Mouse (Mus musculus): ENCODE measurements at regions not wholly inside any gene's neighbourhood (a gene's known extent, or its start where the extent isn't known, plus 50 kb on each side); places are given as distances from the start of the nearest gene placed in this dataset.

GRCm38 (mm10) chr12:56402844-56403243 lies 57.1 kb upstream of the Mbip start:
- no peak for DNase-seq (ENCODE audit: low spot score)

GRCm38 (mm10) chr12:56402137-56402536 lies 56.4 kb upstream of the Mbip start:
- DNase-seq (ENCODE audit: low spot score): no peak
